25 mouse cellular contexts compared by ENCODE assay signal in the genomic region with DNA sequence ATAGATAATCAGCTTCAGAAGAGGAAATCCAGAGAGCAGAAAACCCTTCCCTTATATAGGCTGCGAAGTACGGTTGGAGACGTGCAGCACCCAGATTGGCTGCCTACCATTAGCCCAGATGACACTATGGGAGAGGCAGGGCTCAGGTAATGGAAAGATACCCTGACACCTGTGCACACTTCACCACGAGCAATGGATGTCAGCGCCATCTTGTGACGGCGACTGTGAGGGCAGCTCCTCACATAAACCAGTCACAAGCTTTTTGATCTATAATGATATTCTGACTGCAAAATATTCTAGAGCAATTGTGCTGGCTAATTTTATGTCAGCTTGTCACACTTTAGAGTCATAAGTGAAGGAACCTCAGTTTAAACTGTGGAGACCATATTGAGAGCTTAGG. TPM values are rescaled to one million over a fixed set of nuclear protein-coding genes. Genes with fewer than 3 reads are reported as not detected.
"Had no signal": no experiment of that assay in that cellular context is flagged by ENCODE, and none has a peak within 500 bp of the region (broad histone marks: within the 10 kb centered on the region; RNA-seq: fewer than 3 reads in every experiment).

No protein-coding gene starts in this region.

- H3K36me3 ChIP-seq: neural tube, embryonic 13.5 days; neural tube, embryonic 15.5 days; stomach, embryonic 15.5 days had no signal

- H3K4me1 ChIP-seq: neural tube, embryonic 13.5 days; neural tube, embryonic 15.5 days; stomach, embryonic 15.5 days had no signal

- H3K27ac ChIP-seq: neural tube, embryonic 13.5 days; neural tube, embryonic 15.5 days; stomach, embryonic 15.5 days; stomach, postnatal 0 days had no signal

- DNase-seq: retina, postnatal 1 day; right cerebral cortex, adult 18-20 months; right cerebral cortex, postnatal 14 days; right cerebral cortex, postnatal 25 days; right cerebral cortex, postnatal 4 days; spleen, adult 18-20 months; thymus, adult 18-20 months; thymus, adult 2 months; thymus, postnatal 14 days; thymus, postnatal 25 days; thymus, postnatal 36 days; thymus, postnatal 4 days had no signal

- H3K9ac ChIP-seq: neural tube, embryonic 13.5 days; neural tube, embryonic 15.5 days; stomach, embryonic 15.5 days had no signal

- H3K9me3 ChIP-seq: neural tube, embryonic 13.5 days; neural tube, embryonic 15.5 days; stomach, embryonic 15.5 days had no signal

- H3K4me3 ChIP-seq: neural tube, embryonic 13.5 days; neural tube, embryonic 15.5 days; stomach, embryonic 15.5 days had no signal

- H3K27me3 ChIP-seq: neural tube, embryonic 13.5 days; neural tube, embryonic 15.5 days; stomach, embryonic 15.5 days had no signal

- H3K4me2 ChIP-seq: neural tube, embryonic 13.5 days; neural tube, embryonic 15.5 days; stomach, embryonic 15.5 days had no signal

RNA-seq across cellular contexts. Expression of a gene that starts 10.6 kb away (rescaled TPM):
- polyA plus RNA-seq: neural tube, embryonic 13.5 days; neural tube, embryonic 14.5 days; neural tube, embryonic 15.5 days; small intestine, adult 2 months; spleen, adult 2 months; stomach, embryonic 14.5 days; stomach, embryonic 15.5 days; stomach, embryonic 16.5 days; stomach, postnatal 0 days; testis, adult 2 months; thymus, adult 2 months; thymus, postnatal 0 days; urinary bladder, adult 2 months had no signal

RNA-seq across cellular contexts. Expression of a gene that starts 16.5 kb away (rescaled TPM):
- total RNA-seq: neutrophil, adult 5-6 weeks had no signal
- polyA plus RNA-seq: neural tube, embryonic 13.5 days; neural tube, embryonic 14.5 days; neural tube, embryonic 15.5 days; small intestine, adult 2 months; spleen, adult 2 months; stomach, embryonic 14.5 days; stomach, embryonic 15.5 days; stomach, embryonic 16.5 days; stomach, postnatal 0 days; testis, adult 2 months; thymus, adult 2 months; thymus, postnatal 0 days; urinary bladder, adult 2 months had no signal

RNA-seq across cellular contexts. Expression of a gene that starts 30.3 kb away (rescaled TPM):
- total RNA-seq: neutrophil, adult 5-6 weeks had no signal
- polyA plus RNA-seq: neural tube, embryonic 13.5 days; neural tube, embryonic 14.5 days; neural tube, embryonic 15.5 days; small intestine, adult 2 months; spleen, adult 2 months; stomach, embryonic 14.5 days; stomach, embryonic 15.5 days; stomach, embryonic 16.5 days; stomach, postnatal 0 days; testis, adult 2 months; thymus, adult 2 months; thymus, postnatal 0 days; urinary bladder, adult 2 months had no signal

RNA-seq across cellular contexts. Expression of a gene that starts 41.7 kb away (rescaled TPM):
- total RNA-seq: neutrophil, adult 5-6 weeks had no signal
- polyA plus RNA-seq: neural tube, embryonic 13.5 days; neural tube, embryonic 14.5 days; neural tube, embryonic 15.5 days; small intestine, adult 2 months; spleen, adult 2 months; stomach, embryonic 14.5 days; stomach, embryonic 15.5 days; stomach, embryonic 16.5 days; stomach, postnatal 0 days; testis, adult 2 months; thymus, adult 2 months; thymus, postnatal 0 days; urinary bladder, adult 2 months had no signal

RNA-seq across cellular contexts. Expression of a gene that starts 55.3 kb away (rescaled TPM):
- total RNA-seq: neutrophil, adult 5-6 weeks had no signal
- polyA plus RNA-seq: neural tube, embryonic 13.5 days; neural tube, embryonic 14.5 days; neural tube, embryonic 15.5 days; small intestine, adult 2 months; spleen, adult 2 months; stomach, embryonic 14.5 days; stomach, embryonic 15.5 days; stomach, embryonic 16.5 days; stomach, postnatal 0 days; thymus, adult 2 months; thymus, postnatal 0 days; urinary bladder, adult 2 months had no signal
